Mouse (Mus musculus) adrenal gland, postnatal 25 days (tissue): ENCODE results near the gene Srsf10. TPM values are rescaled to one million over a fixed set of nuclear protein-coding genes. Genes with fewer than 3 reads are reported as not detected.

ENCODE experiments used
- DNase-seq: peaks from one replicate; pipeline ENCODE4 v3.0.0; 2021; ENCODE audit warnings: mixed read lengths
- total RNA-seq: library from RNA; stranded (reverse); gene quantifications from 2 replicates; pipeline ENCODE4 v1.2.3, GENCODE M21; 2021

Gene Srsf10
- total RNA-seq, 1 experiment from 2014 or later, result 125 TPM

GRCm38 (mm10) chr4:135855080-135855479 lies 467 bp upstream of the Srsf10 start:
- DNase-seq, result no peak

- DNase-seq, result peak; percentile 63
Measured at GRCm38 (mm10) chr4:135856223-135857091, 910 bp downstream of the Srsf10 start.

GRCm38 (mm10) chr4:135857597-135858186 lies 2.1 kb downstream of the Srsf10 start:
- DNase-seq, result no peak

- DNase-seq, result no peak
Measured at GRCm38 (mm10) chr4:135868996-135869395, 13.4 kb downstream of the Srsf10 start.

- no peak for DNase-seq
Measured at GRCm38 (mm10) chr4:135870227-135871023, 14.9 kb downstream of the Srsf10 start.

GRCm38 (mm10) chr4:135872015-135872414 lies 16.5 kb downstream of the Srsf10 start:
- no peak for DNase-seq

GRCm38 (mm10) chr4:135872589-135873391 lies 17.2 kb downstream of the Srsf10 start:
- no peak for DNase-seq

GRCm38 (mm10) chr4:135873526-135874202 lies 18.1 kb downstream of the Srsf10 start, which contains the start of gene Pnrc2:
TSS of gene Pnrc2 (minus strand) at chr4:135873850.
- peak; percentile 89 for DNase-seq

GRCm38 (mm10) chr4:135874564-135875535 lies 19.3 kb downstream of the Srsf10 start:
- DNase-seq, result no peak

- DNase-seq, result no peak
Measured at GRCm38 (mm10) chr4:135875546-135875945, 20.0 kb downstream of the Srsf10 start.

GRCm38 (mm10) chr4:135875991-135876582 lies 20.5 kb downstream of the Srsf10 start:
- peak; percentile 56 for DNase-seq

- peak; percentile 53 for DNase-seq
Measured at GRCm38 (mm10) chr4:135876583-135877020, 21.1 kb downstream of the Srsf10 start.

- no peak for DNase-seq
Measured at GRCm38 (mm10) chr4:135877742-135878141, 22.2 kb downstream of the Srsf10 start.

GRCm38 (mm10) chr4:135879021-135879420 lies 23.5 kb downstream of the Srsf10 start:
- no peak for DNase-seq

- no peak for DNase-seq
Measured at GRCm38 (mm10) chr4:135880018-135880417, 24.5 kb downstream of the Srsf10 start.

- DNase-seq, result no peak
Measured at GRCm38 (mm10) chr4:135880576-135880975, 25.0 kb downstream of the Srsf10 start.

GRCm38 (mm10) chr4:135882023-135882422 lies 26.5 kb downstream of the Srsf10 start:
- DNase-seq, result no peak

- peak; percentile 44 for DNase-seq
Measured at GRCm38 (mm10) chr4:135883401-135883851, 27.9 kb downstream of the Srsf10 start.

GRCm38 (mm10) chr4:135883881-135884516 lies 28.5 kb downstream of the Srsf10 start:
- no peak for DNase-seq
